Mouse (Mus musculus) lung, adult 2 months (tissue): ENCODE results near the gene Grap.

Source experiments
- CTCF ChIP-seq: fragments of 200-500 bp; IDR thresholded peaks from 2 replicates; pipeline ENCODE4 v1.5.1; 2011; ENCODE audit warnings: mild to moderate bottlenecking, low read length, control low read depth; ENCODE audit not compliant: insufficient read depth
- POLR2A ChIP-seq: fragments of 200-500 bp; IDR thresholded peaks from 2 replicates; pipeline ENCODE4 v1.6.1; 2011; ENCODE audit warnings: low read depth, mild to moderate bottlenecking, control low read depth, low read length, borderline replicate concordance; ENCODE audit errors: extremely low read depth

- TF ChIP-seq POLR2A, result no peak
- TF ChIP-seq CTCF, result no peak
These were observed 4.4 kb downstream of the Grap start for GRCm38 (mm10) chr11:61657432-61657831.
